Mouse (Mus musculus): ENCODE measurements around the gene Mllt10. TPM values are rescaled to one million over a fixed set of nuclear protein-coding genes. Genes with fewer than 3 reads are reported as not detected.

The Mllt10 gene
- polyA plus RNA-seq, 1 experiment from 2014 or later, result 54.8 TPM

- H3K4me1 ChIP-seq, result peaks cover 67% of the 10 kb centered on the region
- WGBS, result 5% methylated on average over 46 of the region's 46 CpGs
These were observed 15.3 kb upstream of the Mllt10 start for GRCm38 (mm10) chr2:18039566-18040290.

GRCm38 (mm10) chr2:18040347-18041160 lies 14.5 kb upstream of the Mllt10 start:
- peaks cover 67% of the 10 kb centered on the region for H3K4me1 ChIP-seq
- 24% methylated on average over 27 of the region's 27 CpGs for WGBS
- H3K4me3 ChIP-seq, result peak overlapping the region; percentile 60
- peak overlapping the region; percentile 100 for H3K27ac ChIP-seq
- H3K36me3 ChIP-seq, result no peaks in the 10 kb centered on the region
- no peaks in the 10 kb centered on the region for H3K9me3 ChIP-seq
- peak; percentile 78 for DNase-seq (ENCODE audit: low spot score)
- H3K27me3 ChIP-seq (ENCODE audit: insufficient read depth, poor library complexity, severe bottlenecking), result no peaks in the 10 kb centered on the region

More at GRCm38 (mm10) chr2:18039566-18040290, 15.3 kb upstream of the Mllt10 start:
- DNase-seq (ENCODE audit: low spot score), result peak; percentile 76
- Histone ChIP-seq H3K27me3 (ENCODE audit: insufficient read depth, poor library complexity, severe bottlenecking) (no peaks in the 10 kb centered on the region), H3K9me3 (no peaks in the 10 kb centered on the region), H3K4me3 (peak overlapping the region; percentile 60), H3K27ac (peak overlapping the region; percentile 100), H3K36me3 (no peaks in the 10 kb centered on the region)

- WGBS, result 8% methylated on average over 14 of the region's 14 CpGs
- Histone ChIP-seq H3K27me3 (ENCODE audit: insufficient read depth, poor library complexity, severe bottlenecking) (no peaks in the 10 kb centered on the region), H3K4me1 (peaks cover 67% of the 10 kb centered on the region), H3K9me3 (no peaks in the 10 kb centered on the region), H3K27ac (peak overlapping the region; percentile 100), H3K36me3 (no peaks in the 10 kb centered on the region), H3K4me3 (peak overlapping the region; percentile 60)
- DNase-seq (ENCODE audit: low spot score), result peak; percentile 80
These were observed 13.7 kb upstream of the Mllt10 start for GRCm38 (mm10) chr2:18041199-18041885.

- peaks cover 43% of the 10 kb centered on the region for H3K4me1 ChIP-seq
- peak overlapping the region; percentile 98 for H3K4me3 ChIP-seq
- no peaks in the 10 kb centered on the region for H3K27me3 ChIP-seq (ENCODE audit: insufficient read depth, poor library complexity, severe bottlenecking)
- no peaks in the 10 kb centered on the region for H3K9me3 ChIP-seq
- peak overlapping the region; percentile 100 for H3K27ac ChIP-seq
- DNase-seq (ENCODE audit: low spot score), result no peak
- WGBS, result 11% methylated on average over 7 of the region's 7 CpGs
- no peaks in the 10 kb centered on the region for H3K36me3 ChIP-seq
These were observed 9.8 kb upstream of the Mllt10 start for GRCm38 (mm10) chr2:18045143-18045780.

GRCm38 (mm10) chr2:18045781-18046181 lies 9.3 kb upstream of the Mllt10 start:
- DNase-seq (ENCODE audit: low spot score), result no peak
- Histone ChIP-seq H3K27me3 (ENCODE audit: insufficient read depth, poor library complexity, severe bottlenecking) (no peaks in the 10 kb centered on the region), H3K4me3 (peak overlapping the region; percentile 98), H3K36me3 (no peaks in the 10 kb centered on the region), H3K27ac (peak overlapping the region; percentile 100), H3K4me1 (peaks cover 38% of the 10 kb centered on the region), H3K9me3 (no peaks in the 10 kb centered on the region)
- WGBS, result 17% methylated on average over 6 of the region's 6 CpGs

- Histone ChIP-seq H3K27ac (peak overlapping the region; percentile 100), H3K36me3 (no peaks in the 10 kb centered on the region), H3K9me3 (no peaks in the 10 kb centered on the region), H3K4me1 (peaks cover 36% of the 10 kb centered on the region), H3K4me3 (peak overlapping the region; percentile 98), H3K27me3 (ENCODE audit: insufficient read depth, poor library complexity, severe bottlenecking) (no peaks in the 10 kb centered on the region)
- 0% methylated on average over 4 of the region's 4 CpGs for WGBS
- DNase-seq (ENCODE audit: low spot score), result no peak
These were observed 8.9 kb upstream of the Mllt10 start for GRCm38 (mm10) chr2:18046186-18046585.

- H3K27ac ChIP-seq, result peak overlapping the region; percentile 100
- DNase-seq (ENCODE audit: low spot score), result peak; percentile 86
- no peaks in the 10 kb centered on the region for H3K27me3 ChIP-seq (ENCODE audit: insufficient read depth, poor library complexity, severe bottlenecking)
- under 1% methylated on average over 64 of the region's 64 CpGs for WGBS
- H3K9me3 ChIP-seq, result no peaks in the 10 kb centered on the region
- no peaks in the 10 kb centered on the region for H3K36me3 ChIP-seq
- H3K4me1 ChIP-seq, result peaks cover 35% of the 10 kb centered on the region
- peak overlapping the region; percentile 98 for H3K4me3 ChIP-seq
These were observed 8.0 kb upstream of the Mllt10 start for GRCm38 (mm10) chr2:18046758-18047645.

- H3K27me3 ChIP-seq (ENCODE audit: insufficient read depth, poor library complexity, severe bottlenecking), result no peaks in the 10 kb centered on the region
- H3K4me1 ChIP-seq, result peaks cover 29% of the 10 kb centered on the region
- peak overlapping the region; percentile 98 for H3K4me3 ChIP-seq
- under 1% methylated on average over 70 of the region's 70 CpGs for WGBS
- DNase-seq (ENCODE audit: low spot score), result peak; percentile 87
- H3K9me3 ChIP-seq, result no peaks in the 10 kb centered on the region
- H3K36me3 ChIP-seq, result no peaks in the 10 kb centered on the region
- peak overlapping the region; percentile 100 for H3K27ac ChIP-seq
These were observed 7.2 kb upstream of the Mllt10 start for GRCm38 (mm10) chr2:18047646-18048452.

GRCm38 (mm10) chr2:18048453-18049075 lies 6.5 kb upstream of the Mllt10 start, which contains the start of gene Skida1:
Gene Skida1 (minus strand): TSS chr2:18049051.
- H3K36me3 ChIP-seq, result no peaks in the 10 kb centered on the region
- WGBS, result under 1% methylated on average over 17 of the region's 17 CpGs
- peak within 1 kb of the TSS; percentile 98 for H3K4me3 ChIP-seq
- H3K9me3 ChIP-seq, result no peaks in the 10 kb centered on the region
- H3K27me3 ChIP-seq (ENCODE audit: insufficient read depth, poor library complexity, severe bottlenecking), result no peaks in the 10 kb centered on the region
- peaks cover 27% of the 10 kb centered on the region for H3K4me1 ChIP-seq
- peak within 1 kb of the TSS; percentile 100 for H3K27ac ChIP-seq
- no peak for DNase-seq (ENCODE audit: low spot score)

- Histone ChIP-seq H3K36me3 (no peaks in the 10 kb centered on the region), H3K4me3 (peak overlapping the region; percentile 98), H3K4me1 (peaks cover 30% of the 10 kb centered on the region), H3K9me3 (no peaks in the 10 kb centered on the region), H3K27ac (peak overlapping the region; percentile 100), H3K27me3 (ENCODE audit: insufficient read depth, poor library complexity, severe bottlenecking) (no peaks in the 10 kb centered on the region)
- DNase-seq (ENCODE audit: low spot score), result peak; percentile 81
- 5% methylated on average over 11 of the region's 11 CpGs for WGBS
These were observed 5.7 kb upstream of the Mllt10 start for GRCm38 (mm10) chr2:18049279-18049821.
